Mouse (Mus musculus): ENCODE measurements at regions not wholly inside any gene's neighbourhood (a gene's known extent, or its start where the extent isn't known, plus 50 kb on each side); places are given as distances from the start of the nearest gene placed in this dataset.

DNA sequence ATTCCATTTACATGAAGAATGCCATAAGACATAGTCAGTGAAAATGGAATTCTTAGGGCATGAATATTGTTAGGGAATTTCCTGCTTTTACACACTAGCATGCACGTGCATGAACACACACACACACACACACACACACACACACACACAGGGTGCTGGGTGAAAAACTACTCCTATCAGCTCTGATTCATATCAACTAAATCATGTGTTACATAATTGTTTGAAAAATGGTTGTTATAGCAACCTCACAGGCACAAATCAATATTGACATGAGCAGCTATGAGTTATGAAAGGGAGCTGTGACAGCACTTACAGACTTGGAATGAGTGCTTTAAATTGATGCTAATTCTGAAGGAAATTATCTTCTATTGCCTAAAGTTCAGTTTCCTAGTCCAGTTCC, 72.8 kb upstream of the Ahr start:
- no peaks in the 10 kb centered on the region for H3K36me3 ChIP-seq (replicated peaks; ENCODE audit: control insufficient read depth, insufficient read depth, low read depth)
- H3K4me1 ChIP-seq (replicated peaks; ENCODE audit: control insufficient read depth in 2 of 2, insufficient read depth in 2 of 2, low read length in 1 of 2) = no peaks in the 10 kb centered on the region
- no peak overlapping the region for H3K4me2 ChIP-seq (ENCODE audit: low read depth)
- no peak for ATAC-seq (ENCODE audit: insufficient read depth)
- 54% methylated on average over 1 of the region's 1 CpGs for WGBS (ENCODE audit: insufficient replicate concordance)
- no peaks in the 10 kb centered on the region for H3K27me3 ChIP-seq (ENCODE audit: control insufficient read depth, insufficient read depth, low read length)
- no peak for TF ChIP-seq CTCF (IDR thresholded peaks at IDR 0.05; ENCODE audit: low read depth)
- TF ChIP-seq EP300 (IDR thresholded peaks at IDR 0.05; ENCODE audit: low read depth) = no peak
- no peak overlapping the region for H3K9ac ChIP-seq (replicated peaks)
- no peaks in the 10 kb centered on the region for H3K9me3 ChIP-seq (ENCODE audit: control insufficient read depth, low read length)
- no peak overlapping the region for H3K27ac ChIP-seq
- no peak for DNase-seq (ENCODE audit: low read depth in 3 of 3, low spot score in 3 of 3)
- H3K4me3 ChIP-seq (ENCODE audit: insufficient read depth in 1 of 2, low read depth in 2 of 2, low read length in 2 of 2) = no peak overlapping the region

DNA sequence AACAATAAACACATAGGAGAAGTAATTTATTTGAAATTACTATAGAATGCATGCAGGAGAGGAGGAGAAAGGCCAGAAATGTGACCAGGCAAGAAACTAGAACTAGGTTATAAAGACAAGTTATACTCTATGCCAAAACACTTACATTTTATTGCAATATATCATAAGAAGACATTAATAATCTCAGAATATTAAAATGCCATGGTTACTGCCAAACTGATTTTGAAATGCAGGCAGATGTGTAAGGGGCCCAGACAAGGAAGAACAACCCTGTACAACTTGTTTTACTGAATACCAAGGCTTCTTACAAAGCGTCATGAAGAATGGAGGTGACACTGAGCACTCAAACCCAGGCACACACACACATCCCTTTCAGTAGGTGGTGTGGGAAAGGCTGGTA, 68.9 kb upstream of the Ahr start:
- H3K27ac ChIP-seq = no peak overlapping the region
- H3K4me1 ChIP-seq (replicated peaks; ENCODE audit: control insufficient read depth in 2 of 2, insufficient read depth in 2 of 2, low read length in 1 of 2) = no peaks in the 10 kb centered on the region
- H3K9me3 ChIP-seq (ENCODE audit: control insufficient read depth, low read length) = no peaks in the 10 kb centered on the region
- TF ChIP-seq EP300 (IDR thresholded peaks at IDR 0.05; ENCODE audit: low read depth) (no peak), CTCF (IDR thresholded peaks at IDR 0.05; ENCODE audit: low read depth) (no peak)
- ATAC-seq (ENCODE audit: insufficient read depth) (no peak), DNase-seq (ENCODE audit: low read depth in 3 of 3, low spot score in 3 of 3) (no peak)
- H3K27me3 ChIP-seq (ENCODE audit: control insufficient read depth, insufficient read depth, low read length) = no peaks in the 10 kb centered on the region
- H3K4me3 ChIP-seq (ENCODE audit: insufficient read depth in 1 of 2, low read depth in 2 of 2, low read length in 2 of 2) = no peak overlapping the region
- no peak overlapping the region for H3K9ac ChIP-seq (replicated peaks)
- H3K36me3 ChIP-seq (replicated peaks; ENCODE audit: control insufficient read depth, insufficient read depth, low read depth) = no peaks in the 10 kb centered on the region
- H3K4me2 ChIP-seq (ENCODE audit: low read depth) = no peak overlapping the region
- 59% methylated on average over 1 of the region's 1 CpGs for WGBS (ENCODE audit: insufficient replicate concordance)

GRCm38 (mm10) chr12:35602589-35602988, 67.8 kb upstream of the Ahr start:
- H3K4me1 ChIP-seq (replicated peaks; ENCODE audit: control insufficient read depth in 2 of 2, insufficient read depth in 2 of 2, low read length in 1 of 2) = 0 out of 4 replicates have a peak, but pooled peaks cover 0 to 4% of the 10 kb centered on the region in 2 experiments
- no peak overlapping the region for H3K9ac ChIP-seq (replicated peaks)
- no peak overlapping the region for H3K27ac ChIP-seq
- H3K36me3 ChIP-seq (replicated peaks; ENCODE audit: control insufficient read depth, insufficient read depth, low read depth) = no peaks in the 10 kb centered on the region
- no peak for TF ChIP-seq EP300 (IDR thresholded peaks at IDR 0.05; ENCODE audit: low read depth)
- TF ChIP-seq CTCF (IDR thresholded peaks at IDR 0.05; ENCODE audit: low read depth) = no peak
- no peaks in the 10 kb centered on the region for H3K9me3 ChIP-seq (ENCODE audit: control insufficient read depth, low read length)
- H3K4me2 ChIP-seq (ENCODE audit: low read depth) = no peak overlapping the region
- DNase-seq (ENCODE audit: low read depth in 3 of 3, low spot score in 3 of 3) = no peak
- 61% methylated on average over 3 of the region's 3 CpGs for WGBS (ENCODE audit: insufficient replicate concordance)
- ATAC-seq (ENCODE audit: insufficient read depth) = no peak
- no peak overlapping the region for H3K4me3 ChIP-seq (ENCODE audit: insufficient read depth in 1 of 2, low read depth in 2 of 2, low read length in 2 of 2)
- H3K27me3 ChIP-seq (ENCODE audit: control insufficient read depth, insufficient read depth, low read length) = no peaks in the 10 kb centered on the region

DNA sequence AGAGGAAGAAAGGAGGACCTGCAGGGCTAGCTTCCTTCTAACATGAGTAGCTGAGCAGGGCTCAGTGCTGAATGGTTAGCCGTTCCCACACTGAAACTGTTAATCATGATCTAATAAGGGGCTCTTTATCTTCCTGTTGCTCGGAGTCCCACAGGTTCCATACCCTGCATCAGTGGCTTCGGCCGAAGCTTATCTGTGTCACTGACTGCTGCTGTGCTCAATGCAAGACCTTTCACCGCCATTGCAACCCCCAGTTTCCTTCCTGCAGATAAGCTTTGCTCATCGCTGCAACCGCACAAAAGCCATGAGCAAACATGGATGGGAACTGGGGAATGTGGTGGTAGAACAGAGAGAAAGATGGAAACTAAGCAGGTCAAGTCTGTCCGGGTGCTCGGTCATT, 63.5 kb upstream of the Ahr start:
- ATAC-seq (ENCODE audit: insufficient read depth) = no peak
- TF ChIP-seq CTCF (IDR thresholded peaks at IDR 0.05; ENCODE audit: low read depth) (no peak), EP300 (IDR thresholded peaks at IDR 0.05; ENCODE audit: low read depth) (no peak)
- 0 out of 4 replicates have a peak, but pooled peaks cover 0 to 4% of the 10 kb centered on the region in 2 experiments for H3K4me1 ChIP-seq (replicated peaks; ENCODE audit: control insufficient read depth in 2 of 2, insufficient read depth in 2 of 2, low read length in 1 of 2)
- H3K4me2 ChIP-seq (ENCODE audit: low read depth) = no peak overlapping the region
- no peak overlapping the region for H3K27ac ChIP-seq
- no peak overlapping the region for H3K9ac ChIP-seq (replicated peaks)
- no peaks in the 10 kb centered on the region for H3K36me3 ChIP-seq (replicated peaks; ENCODE audit: control insufficient read depth, insufficient read depth, low read depth)
- no peaks in the 10 kb centered on the region for H3K27me3 ChIP-seq (ENCODE audit: control insufficient read depth, insufficient read depth, low read length)
- H3K9me3 ChIP-seq (ENCODE audit: control insufficient read depth, low read length) = no peaks in the 10 kb centered on the region
- H3K4me3 ChIP-seq (ENCODE audit: insufficient read depth in 1 of 2, low read depth in 2 of 2, low read length in 2 of 2) = no peak overlapping the region
- 11% methylated on average over 9 of the region's 9 CpGs for WGBS (ENCODE audit: insufficient replicate concordance)
- no peak for DNase-seq (ENCODE audit: low read depth in 3 of 3, low spot score in 3 of 3)

GRCm38 (mm10) chr12:35592866-35593265, 58.0 kb upstream of the Ahr start:
- Histone ChIP-seq H3K4me3 (ENCODE audit: insufficient read depth in 1 of 2, low read depth in 2 of 2, low read length in 2 of 2) (no peak overlapping the region), H3K4me1 (replicated peaks; ENCODE audit: control insufficient read depth in 2 of 2, insufficient read depth in 2 of 2, low read length in 1 of 2) (no peaks in the 10 kb centered on the region), H3K9me3 (ENCODE audit: control insufficient read depth, low read length) (no peaks in the 10 kb centered on the region), H3K27ac (no peak overlapping the region), H3K9ac (replicated peaks) (no peak overlapping the region), H3K4me2 (ENCODE audit: low read depth) (no peak overlapping the region), H3K36me3 (replicated peaks; ENCODE audit: control insufficient read depth, insufficient read depth, low read depth) (no peaks in the 10 kb centered on the region), H3K27me3 (ENCODE audit: control insufficient read depth, insufficient read depth, low read length) (no peaks in the 10 kb centered on the region)
- DNase-seq (ENCODE audit: low read depth in 3 of 3, low spot score in 3 of 3) (no peak), ATAC-seq (ENCODE audit: insufficient read depth) (no peak)
- 59% methylated on average over 3 of the region's 3 CpGs for whole genome bisulfite sequencing (ENCODE audit: insufficient replicate concordance)
- TF ChIP-seq CTCF (IDR thresholded peaks at IDR 0.05; ENCODE audit: low read depth) (no peak), EP300 (IDR thresholded peaks at IDR 0.05; ENCODE audit: low read depth) (no peak)
